Mouse (Mus musculus): Measurements from ENCODE around the gene Clgn. TPM values are rescaled to one million over a fixed set of nuclear protein-coding genes. Genes with fewer than 3 reads are reported as not detected.

The Clgn gene
- total RNA-seq, 2 experiments from 2014 or later: 7.9 to 9.3 TPM

Other genes starting within 250 kb of the Clgn start
- 100 to 1,000 TPM; 102 to 107 TPM for gene Tbc1d9, start 224.5 kb upstream of the Clgn start, total RNA-seq (2021)
- gene Gm10645, start 223.7 kb upstream of the Clgn start, total RNA-seq (2021): 1 to 10 TPM in 1 of 2 experiments, under 1 TPM in 1; 0.88 to 1.2 TPM
- not detected for gene Ucp1, start 99.5 kb upstream of the Clgn start, total RNA-seq (2021)
- 10 to 100 TPM; 10.8 to 11.8 TPM for gene Elmod2, start 57.4 kb upstream of the Clgn start, total RNA-seq (2021)
- gene Mgat4d, start 41.4 kb upstream of the Clgn start, total RNA-seq (2021): not detected
- 100 to 1,000 TPM; 250 to 264 TPM for gene Scoc, start 68.5 kb downstream of the Clgn start, total RNA-seq (2021)
- not detected for gene Olfr370, start 145.9 kb downstream of the Clgn start, total RNA-seq (2021)
- 100 to 1,000 TPM; 141 to 147 TPM for gene Ndufb7, start 176.8 kb downstream of the Clgn start, total RNA-seq (2021)
- 100 to 1,000 TPM; 587 to 600 TPM for gene Tecr, start 218.1 kb downstream of the Clgn start, total RNA-seq (2021)
- 10 to 100 TPM; 38.4 to 40.0 TPM for gene Dnajb1, start 218.3 kb downstream of the Clgn start, total RNA-seq (2021)

All from left cerebral cortex, postnatal 14 days (tissue).